9 mouse cellular contexts compared by ENCODE assay signal in the genomic region with DNA sequence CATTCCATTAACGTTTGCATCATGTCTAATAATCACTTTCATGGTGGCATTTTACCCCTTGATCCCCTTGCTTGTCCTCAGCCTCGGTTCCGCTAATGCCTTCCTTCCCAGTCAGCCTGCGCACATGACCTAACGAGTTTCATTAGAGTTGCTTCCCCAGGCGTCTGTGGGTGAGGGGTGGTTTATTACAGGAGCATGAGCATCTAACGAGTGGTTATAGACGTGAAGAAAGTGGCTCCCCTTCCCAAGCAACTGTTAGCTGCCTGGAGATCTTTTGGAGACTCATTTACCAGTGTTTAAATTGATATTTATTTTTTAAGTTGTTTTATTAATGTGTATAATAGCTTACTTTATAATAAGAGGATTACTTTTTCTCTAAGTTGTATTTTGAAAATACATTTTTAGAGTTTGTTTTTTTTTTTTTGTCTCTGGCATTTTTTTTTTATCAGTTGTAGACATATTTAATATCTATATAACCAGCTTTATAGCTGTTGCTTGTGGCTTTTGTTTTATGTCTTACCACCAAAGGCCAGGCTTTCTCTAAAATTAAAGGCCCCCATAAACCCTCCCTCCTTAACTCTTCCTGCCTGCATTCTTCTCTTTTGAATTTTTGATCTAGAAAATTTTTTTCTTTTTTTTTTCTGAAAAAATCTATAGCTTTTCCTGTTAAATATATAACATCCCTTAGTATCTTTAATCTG.
DNase-seq lines count a peak whose midpoint lies in the region; ATAC-seq and TF ChIP-seq lines count a peak whose summit lies in the region.
"Had no signal": no experiment of that assay in that cellular context is flagged by ENCODE, and none has a peak within 500 bp of the region (broad histone marks: within the 10 kb centered on the region; RNA-seq: fewer than 3 reads in every experiment).

No protein-coding gene starts in this region.

- peak; percentile 60 for DNase-seq in midbrain, embryonic 14.5 days
- DNase-seq in forebrain, embryonic 10.5 days (ENCODE audit: extremely low spot score, low spot score), result peak; percentile 21
- no peak for DNase-seq in limb, embryonic 14.5 days (ENCODE audit: low spot score)
- peak; percentile 66 for DNase-seq in retina, embryonic 14.5 days (ENCODE audit: low spot score)
- DNase-seq in ovary, postnatal 36 days (ENCODE audit: low spot score), result no peak
- DNase-seq in frontal cortex, postnatal 14 days (ENCODE audit: low spot score in 2 of 2), result no peak
- DNase-seq: cerebellum, adult 11 months; gastrocnemius, postnatal 14 days had no signal

- H3K9ac ChIP-seq in midbrain, embryonic 14.5 days (replicated peaks; ENCODE audit: low read length), result no peak overlapping the region
- H3K9ac ChIP-seq in midbrain, embryonic 16.5 days (ENCODE audit: low read depth, low read length), result no peak overlapping the region
- no peak overlapping the region for H3K9ac ChIP-seq in limb, embryonic 14.5 days (ENCODE audit: low read depth, low read length, severe bottlenecking)

- no peak for ATAC-seq in midbrain, embryonic 14.5 days (ENCODE audit: low FRiP score, low TSS enrichment)
- no peak for ATAC-seq in midbrain, embryonic 16.5 days
- no peak for ATAC-seq in limb, embryonic 14.5 days (ENCODE audit: low FRiP score, low read depth)

- no peaks in the 10 kb centered on the region for H3K9me3 ChIP-seq in midbrain, embryonic 14.5 days (ENCODE audit: control insufficient read depth, low read length)
- no peaks in the 10 kb centered on the region for H3K9me3 ChIP-seq in midbrain, embryonic 16.5 days (replicated peaks; ENCODE audit: control insufficient read depth, low read length, poor library complexity, severe bottlenecking)
- no peaks in the 10 kb centered on the region for H3K9me3 ChIP-seq in forebrain, embryonic 10.5 days
- no peaks in the 10 kb centered on the region for H3K9me3 ChIP-seq in limb, embryonic 14.5 days (ENCODE audit: control insufficient read depth, low read length)

- no peaks in the 10 kb centered on the region for H3K36me3 ChIP-seq in midbrain, embryonic 14.5 days (ENCODE audit: control insufficient read depth, insufficient read depth, low read length)
- no peaks in the 10 kb centered on the region for H3K36me3 ChIP-seq in midbrain, embryonic 16.5 days (ENCODE audit: control insufficient read depth, insufficient read depth, low read length)
- H3K36me3 ChIP-seq in forebrain, embryonic 10.5 days (replicated peaks), result no peaks in the 10 kb centered on the region
- H3K36me3 ChIP-seq in limb, embryonic 14.5 days (ENCODE audit: control insufficient read depth, insufficient read depth, low read length), result no peaks in the 10 kb centered on the region

- H3K27me3 ChIP-seq in midbrain, embryonic 14.5 days (ENCODE audit: control insufficient read depth, insufficient read depth, low read length), result no peaks in the 10 kb centered on the region
- no peaks in the 10 kb centered on the region for H3K27me3 ChIP-seq in midbrain, embryonic 16.5 days (ENCODE audit: control insufficient read depth, insufficient read depth, low read depth, low read length)
- H3K27me3 ChIP-seq in forebrain, embryonic 10.5 days (ENCODE audit: poor library complexity, severe bottlenecking), result no peaks in the 10 kb centered on the region
- no peaks in the 10 kb centered on the region for H3K27me3 ChIP-seq in limb, embryonic 14.5 days (ENCODE audit: control insufficient read depth, insufficient read depth, low read length)

- TF ChIP-seq POLR2A in limb, embryonic 14.5 days (IDR thresholded peaks at IDR 0.05; ENCODE audit: borderline replicate concordance, extremely low read depth, insufficient read depth, insufficient read length), result no peak

- peaks cover 10% of the 10 kb centered on the region for H3K4me1 ChIP-seq in midbrain, embryonic 14.5 days (ENCODE audit: control insufficient read depth, insufficient read depth, low read length)
- H3K4me1 ChIP-seq in midbrain, embryonic 16.5 days (ENCODE audit: control insufficient read depth, insufficient read depth, low read length), result peaks cover 10% of the 10 kb centered on the region
- H3K4me1 ChIP-seq in forebrain, embryonic 10.5 days, result peaks cover 30% of the 10 kb centered on the region
- peaks cover 8% of the 10 kb centered on the region for H3K4me1 ChIP-seq in limb, embryonic 14.5 days (ENCODE audit: control insufficient read depth, insufficient read depth, low read length)

- WGBS in midbrain, embryonic 14.5 days, result 32% methylated on average over 8 of the region's 8 CpGs
- 14% methylated on average over 8 of the region's 8 CpGs for WGBS in midbrain, embryonic 16.5 days
- WGBS in forebrain, embryonic 10.5 days, result 30% methylated on average over 8 of the region's 8 CpGs
- WGBS in limb, embryonic 14.5 days, result 7% methylated on average over 8 of the region's 8 CpGs

- H3K4me2 ChIP-seq in midbrain, embryonic 14.5 days (ENCODE audit: low read length), result peak overlapping the region; percentile 25; the same call in 1 of the 2 replicates
- no peak overlapping the region for H3K4me2 ChIP-seq in midbrain, embryonic 16.5 days (ENCODE audit: low read length)
- peak overlapping the region; percentile 15; the same call in 1 of the 2 replicates for H3K4me2 ChIP-seq in limb, embryonic 14.5 days (replicated peaks; ENCODE audit: low read depth, low read length, severe bottlenecking)

- H3K4me3 ChIP-seq in midbrain, embryonic 14.5 days (replicated peaks; ENCODE audit: low read depth, low read length), result no peak overlapping the region
- no peak overlapping the region for H3K4me3 ChIP-seq in midbrain, embryonic 16.5 days (ENCODE audit: low read depth, low read length)
- H3K4me3 ChIP-seq in forebrain, embryonic 10.5 days, result no peak overlapping the region
- H3K4me3 ChIP-seq in limb, embryonic 14.5 days (replicated peaks; ENCODE audit: low read length), result no peak overlapping the region

- no peak overlapping the region; the same call in 1 of the 2 replicates for H3K27ac ChIP-seq in midbrain, embryonic 14.5 days (replicated peaks; ENCODE audit: low read depth, low read length)
- H3K27ac ChIP-seq in midbrain, embryonic 16.5 days (ENCODE audit: low read length), result no peak overlapping the region
- H3K27ac ChIP-seq in forebrain, embryonic 10.5 days, result no peak overlapping the region
- no peak overlapping the region for H3K27ac ChIP-seq in limb, embryonic 14.5 days (replicated peaks; ENCODE audit: low read depth, low read length)

Comparison
In these comparisons a context has a peak if more than half of its experiments do, and no peak if none do; other contexts are left out.
1. DNase-seq: peak in midbrain, embryonic 14.5 days (single experiment), forebrain, embryonic 10.5 days (single experiment) and retina, embryonic 14.5 days (single experiment); none in limb, embryonic 14.5 days (single experiment), ovary, postnatal 36 days (single experiment) and frontal cortex, postnatal 14 days (0 of 2).